Mouse (Mus musculus) ovary, postnatal 10 days (tissue): ENCODE measurements around the gene Tshr.
"Not testable (repeated sequence)": the region's sequence is repeated elsewhere in the genome, so short reads cannot be mapped to it uniquely, and the experiment has no call there.

Experiments
- DNase-seq: peaks from one replicate; pipeline ENCODE4 v3.0.0; 2022; ENCODE audit warnings: low spot score

Gene Tshr

GRCm38 (mm10) chr12:91500475-91500874, 116.1 kb downstream of the Tshr start:
- DNase-seq: no peak

DNA sequence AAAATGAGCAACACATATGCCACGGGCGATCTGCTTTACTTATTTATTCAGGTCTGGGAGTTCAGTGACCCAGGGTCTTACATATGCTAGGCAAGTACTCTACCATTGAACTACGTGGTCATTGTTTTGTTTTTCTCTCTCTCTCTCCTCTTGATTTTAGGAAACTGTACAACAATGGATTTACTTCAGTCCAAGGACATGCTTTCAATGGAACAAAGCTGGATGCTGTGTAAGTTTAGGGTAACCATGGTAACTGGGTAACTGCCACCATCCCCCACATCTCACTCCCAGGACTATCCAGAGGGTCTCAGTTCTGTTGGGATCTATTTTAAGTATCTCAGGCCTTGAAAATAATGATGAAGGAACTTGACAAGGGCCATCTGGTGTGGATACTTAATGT, 127.4 kb downstream of the Tshr start:
- DNase-seq: no peak

- no peak for DNase-seq
Measured at GRCm38 (mm10) chr12:91513980-91514379, 129.6 kb downstream of the Tshr start.

GRCm38 (mm10) chr12:91517808-91518207, 133.4 kb downstream of the Tshr start:
- DNase-seq: no peak

DNA sequence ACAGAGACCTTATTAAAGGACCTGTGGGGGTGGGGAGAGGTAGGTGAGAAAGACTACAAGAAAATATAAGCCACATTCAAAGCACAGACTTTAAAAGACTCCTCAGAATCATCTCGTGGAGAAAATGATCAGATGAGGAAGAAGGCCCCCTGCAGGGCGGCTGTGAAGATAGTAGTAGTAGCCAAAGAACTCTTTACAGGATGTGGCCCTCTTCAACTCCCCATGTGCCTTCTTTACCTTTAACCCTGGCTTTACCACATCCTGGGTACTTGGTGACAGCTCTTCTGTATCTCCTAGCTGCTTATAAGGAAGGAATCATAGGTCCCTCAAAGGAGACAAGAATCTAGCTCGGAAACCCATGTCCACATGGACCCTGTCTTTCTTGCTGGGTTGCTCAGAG, 139.3 kb downstream of the Tshr start:
- DNase-seq: no peak

- no peak for DNase-seq
Measured at GRCm38 (mm10) chr12:91534514-91534913, 150.2 kb downstream of the Tshr start.

- no peak for DNase-seq
Measured at GRCm38 (mm10) chr12:91540202-91540601, 155.8 kb downstream of the Tshr start.

GRCm38 (mm10) chr12:91549471-91549870, 165.1 kb downstream of the Tshr start:
- no peak for DNase-seq

GRCm38 (mm10) chr12:91551773-91552526, 167.6 kb downstream of the Tshr start:
- DNase-seq: peak; percentile 11

DNA sequence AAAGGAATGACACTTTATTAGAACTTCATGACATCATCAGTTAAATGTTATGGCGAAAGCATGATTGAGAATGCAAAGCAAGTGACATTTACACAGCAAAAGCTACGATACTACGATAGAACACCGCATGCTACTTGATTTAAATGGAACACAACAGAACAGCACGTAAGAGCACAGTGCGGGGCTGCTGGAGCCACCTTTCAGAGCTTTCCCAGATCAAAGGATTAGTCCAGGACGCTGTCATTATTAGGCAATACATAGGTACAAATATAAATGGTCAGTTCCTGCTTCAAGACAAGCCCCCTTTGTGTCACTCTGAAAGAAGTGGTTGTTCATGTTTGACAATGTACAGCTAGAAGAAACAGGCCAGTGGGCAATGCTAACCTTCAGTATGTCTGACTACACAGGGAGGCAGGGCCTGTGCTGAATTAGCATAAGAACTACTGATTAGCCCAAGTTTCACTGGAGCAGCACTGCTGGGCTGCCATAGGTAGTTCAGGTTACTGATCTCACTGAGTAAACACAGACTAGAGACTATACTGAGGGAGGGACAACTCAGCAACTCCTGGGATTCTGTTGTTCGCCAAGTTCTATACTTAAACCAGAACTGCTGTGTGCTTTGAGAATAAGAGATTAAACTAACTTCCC, 173.1 kb downstream of the Tshr start:
- not testable (repeated sequence) for DNase-seq

GRCm38 (mm10) chr12:91558152-91558551, 173.8 kb downstream of the Tshr start:
- DNase-seq: not testable (repeated sequence)

DNA sequence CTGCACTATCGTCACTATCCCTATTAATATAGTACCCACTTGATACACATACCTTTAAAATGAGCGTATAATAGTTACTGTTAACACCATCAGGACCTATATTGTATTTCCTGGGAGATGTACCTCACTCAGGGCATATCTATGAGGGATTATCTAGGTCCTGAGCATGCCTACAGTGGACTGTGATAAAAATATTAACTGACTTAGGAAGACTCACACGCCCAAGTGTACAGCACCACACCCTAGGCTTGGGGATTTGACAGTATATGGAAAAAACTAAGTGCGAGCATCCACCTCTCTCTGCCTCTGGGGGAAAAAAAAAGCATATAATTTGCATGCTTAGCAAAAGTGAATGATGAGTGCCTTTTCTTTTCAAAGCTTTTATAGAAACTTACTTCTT, 182.8 kb downstream of the Tshr start:
- no peak for DNase-seq

GRCm38 (mm10) chr12:91569255-91569654, 184.9 kb downstream of the Tshr start:
- no peak for DNase-seq

DNA sequence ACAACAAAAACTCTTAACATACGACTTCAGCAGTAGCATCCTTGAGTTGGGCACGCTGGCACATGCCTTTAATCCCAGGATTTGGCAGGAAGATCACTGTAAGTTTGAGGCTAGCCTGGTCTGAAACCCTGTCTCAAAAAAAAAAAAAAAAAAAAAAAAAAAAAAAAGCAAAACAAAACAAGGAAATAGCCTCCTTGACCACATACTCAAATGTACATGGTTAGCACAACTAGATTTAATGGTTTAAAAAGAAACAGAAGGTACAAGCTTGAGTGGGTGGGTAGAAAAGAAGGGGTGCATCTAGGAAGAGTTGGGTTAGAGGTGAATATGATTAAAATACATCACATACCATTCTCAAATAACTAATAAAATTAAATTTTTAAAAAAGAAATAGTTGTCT, 187.3 kb downstream of the Tshr start:
- DNase-seq: no peak

- no peak for DNase-seq
Measured at GRCm38 (mm10) chr12:91579665-91580064, 195.3 kb downstream of the Tshr start.

DNA sequence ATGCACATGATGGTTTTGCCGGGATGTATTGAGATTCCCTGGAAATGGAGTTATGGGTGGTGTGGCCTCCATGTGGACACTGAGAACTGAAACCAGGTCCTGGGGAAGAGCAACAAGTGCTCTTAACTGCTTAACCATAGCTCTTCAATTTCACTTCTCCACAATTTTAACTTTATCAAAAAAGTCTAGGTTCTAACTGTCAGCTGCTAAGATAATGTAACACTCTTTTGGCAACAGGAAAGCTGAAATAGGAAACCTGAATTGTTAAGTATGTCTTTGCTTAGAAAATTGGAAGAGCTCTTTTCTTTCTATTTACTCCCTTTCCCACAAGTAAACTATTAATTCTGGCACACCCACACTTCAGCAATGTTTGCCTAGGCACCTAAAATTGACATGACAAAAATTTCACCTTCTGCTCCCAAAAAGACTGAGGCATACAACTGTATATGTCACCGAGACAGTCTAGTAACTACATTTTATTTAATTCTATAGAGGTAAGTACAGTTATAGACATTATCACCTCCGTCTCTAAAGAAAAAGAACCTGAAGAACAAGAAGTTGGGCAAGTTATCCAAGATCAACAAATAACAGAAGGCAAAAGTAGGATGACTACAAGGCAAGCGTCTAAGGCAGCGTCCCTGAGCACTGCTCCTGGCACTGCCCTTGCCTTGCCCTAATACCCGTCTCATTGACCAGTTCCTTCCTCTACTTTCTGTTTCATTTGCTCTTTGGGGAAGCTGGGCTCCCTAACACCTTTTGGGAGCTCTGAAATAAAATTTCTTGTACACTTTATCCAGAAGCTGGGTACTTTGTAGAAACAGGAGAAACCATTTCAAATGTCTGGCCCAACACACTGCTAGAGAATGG, 197.1 kb downstream of the Tshr start:
- DNase-seq: no peak

GRCm38 (mm10) chr12:91582362-91583002, 198.1 kb downstream of the Tshr start:
- no peak for DNase-seq

- DNase-seq: no peak
Measured at GRCm38 (mm10) chr12:91583409-91583808, 199.0 kb downstream of the Tshr start.

- DNase-seq: no peak
Measured at GRCm38 (mm10) chr12:91585206-91585605, 200.8 kb downstream of the Tshr start.

DNA sequence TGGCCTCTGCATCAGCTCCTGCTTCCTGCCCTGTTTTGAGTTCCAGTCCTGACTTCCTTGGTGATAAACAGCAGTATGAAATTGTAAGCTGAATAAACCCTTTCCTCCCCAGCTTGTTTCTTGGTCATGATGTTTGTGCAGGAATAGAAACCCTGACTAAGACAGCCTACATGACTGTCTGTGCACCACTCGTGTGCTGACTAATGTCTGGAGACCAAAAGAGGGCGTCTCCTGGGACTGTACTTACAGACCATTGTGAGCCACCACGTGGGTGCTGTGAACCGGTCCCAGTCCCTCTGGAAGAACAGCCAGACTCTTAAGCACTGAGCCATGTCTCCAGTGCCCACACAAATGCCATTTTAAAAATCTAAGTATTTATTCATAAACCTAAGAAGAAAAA, 201.5 kb downstream of the Tshr start:
- not testable (repeated sequence) for DNase-seq

- no peak for DNase-seq
Measured at GRCm38 (mm10) chr12:91587077-91587476, 202.7 kb downstream of the Tshr start.

GRCm38 (mm10) chr12:91587491-91588033, 203.2 kb downstream of the Tshr start:
- no peak for DNase-seq
